Mouse (Mus musculus) embryonic facial prominence, embryonic 11.5 days (tissue): ENCODE results near the gene Sult6b2. TPM values are rescaled to one million over a fixed set of nuclear protein-coding genes. Genes with fewer than 3 reads are reported as not detected.

Experiments
- ATAC-seq: fragments of 200-750 bp; cut with Nextera tagmentation; replicated peaks from 2 replicates; pipeline ENCODE4 v1.8.0; 2017; ENCODE audit warnings: low read depth; ENCODE audit not compliant: insufficient number of reproducible peaks, low FRiP score, low TSS enrichment
- DNase-seq: peaks from one replicate; pipeline ENCODE4 v3.0.0-alpha.2; 2015; ENCODE audit warnings: low spot score
- H3K27ac ChIP-seq: fragments of 300-500 bp; sonication (generic); replicated peaks from 2 replicates; pipeline ENCODE4 v1.5.1; 2014; ENCODE audit warnings: mild to moderate bottlenecking, low read depth, low read length, control low read depth
- H3K27me3 ChIP-seq: fragments of 300-500 bp; sonication (generic); 2 replicates; pipeline ENCODE4 v1.6.1; 2014; ENCODE audit warnings: mild to moderate bottlenecking, low read length, moderate library complexity, mixed read lengths; ENCODE audit not compliant: control insufficient read depth, insufficient read depth
- H3K36me3 ChIP-seq: fragments of 300-500 bp; sonication (generic); replicated peaks from 2 replicates; pipeline ENCODE4 v1.6.1; 2014; ENCODE audit warnings: low read depth, mild to moderate bottlenecking, low read length, moderate library complexity, mixed read lengths; ENCODE audit not compliant: control insufficient read depth, insufficient read depth
- H3K4me1 ChIP-seq: fragments of 300-500 bp; sonication (generic); 2 replicates; pipeline ENCODE4 v1.6.1; 2014; ENCODE audit warnings: low read length, mixed read lengths; ENCODE audit not compliant: control insufficient read depth, insufficient read depth
- H3K4me2 ChIP-seq: fragments of 300-500 bp; sonication (generic); 2 replicates; pipeline ENCODE4 v1.6.1; 2014; ENCODE audit warnings: low read depth, mild to moderate bottlenecking, control low read depth, low read length, moderate library complexity
- H3K4me3 ChIP-seq: fragments of 300-500 bp; sonication (generic); 2 replicates; pipeline ENCODE4 v1.5.1; 2014; ENCODE audit warnings: low read depth, low read length, control low read depth
- H3K9ac ChIP-seq: fragments of 300-500 bp; sonication (generic); replicated peaks from 2 replicates; pipeline ENCODE4 v1.6.1; 2014; ENCODE audit warnings: mild to moderate bottlenecking, control low read depth, low read length
- H3K9me3 ChIP-seq: fragments of 300-500 bp; sonication (generic); replicated peaks from 2 replicates; pipeline ENCODE4 v1.6.1; 2016; ENCODE audit warnings: mild to moderate bottlenecking, low read length, inconsistent platforms, mixed read lengths; ENCODE audit not compliant: control insufficient read depth
- WGBS: fragments of 180-500 bp; shearing (Covaris S2); extraction: QIAGEN DNeasy Blood & Tissue Kit; methylation state at CpG from one replicate; pipeline ENCODE4 v1.1.7; 2014; 5-methylcytosine and 5-hydroxymethylcytosine counted together
- polyA plus RNA-seq: library from polyadenylated mRNA; unstranded; fragments of >200 nt; fragmentation: Nextera tagmentation; extraction: Ambion mirVana; gene quantifications from 2 replicates; pipeline ENCODE4 v1.2.1, GENCODE M21; 2014

The Sult6b2 gene
- polyA plus RNA-seq, result not detected in 2 replicates

DNA sequence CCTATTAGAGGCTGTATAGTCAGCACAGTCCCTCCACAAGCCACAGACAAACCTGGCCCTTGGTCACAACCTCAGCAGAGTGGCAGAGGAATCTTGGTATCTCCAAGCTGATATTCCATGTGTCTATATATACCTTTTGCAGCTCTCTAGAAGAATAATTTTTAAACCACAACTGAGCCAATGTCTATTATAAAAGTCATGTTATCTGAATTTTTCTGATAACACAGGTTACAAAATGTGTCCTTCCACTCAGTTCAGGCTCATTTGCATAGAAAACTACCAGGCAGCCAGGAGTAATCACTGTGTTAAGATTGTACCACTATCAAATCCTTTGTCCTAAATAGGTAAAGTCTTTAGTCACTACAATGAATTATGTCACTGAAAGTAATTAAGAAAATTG, at the start of gene Sult6b2:
TSS of gene Sult6b2 (minus strand) at position 101 of the 400 bp plus-strand sequence.
- Histone ChIP-seq H3K4me3 (no peak within 1 kb of the TSS), H3K9me3 (no peaks in the 10 kb centered on the region), H3K4me2 (no peak within 1 kb of the TSS), H3K27me3 (no peaks in the 10 kb centered on the region), H3K36me3 (no peaks in the 10 kb centered on the region), H3K27ac (no peak within 1 kb of the TSS), H3K9ac (no peak within 1 kb of the TSS), H3K4me1 (no peaks in the 10 kb centered on the region)
- no peak for DNase-seq
- no peak for ATAC-seq

DNA sequence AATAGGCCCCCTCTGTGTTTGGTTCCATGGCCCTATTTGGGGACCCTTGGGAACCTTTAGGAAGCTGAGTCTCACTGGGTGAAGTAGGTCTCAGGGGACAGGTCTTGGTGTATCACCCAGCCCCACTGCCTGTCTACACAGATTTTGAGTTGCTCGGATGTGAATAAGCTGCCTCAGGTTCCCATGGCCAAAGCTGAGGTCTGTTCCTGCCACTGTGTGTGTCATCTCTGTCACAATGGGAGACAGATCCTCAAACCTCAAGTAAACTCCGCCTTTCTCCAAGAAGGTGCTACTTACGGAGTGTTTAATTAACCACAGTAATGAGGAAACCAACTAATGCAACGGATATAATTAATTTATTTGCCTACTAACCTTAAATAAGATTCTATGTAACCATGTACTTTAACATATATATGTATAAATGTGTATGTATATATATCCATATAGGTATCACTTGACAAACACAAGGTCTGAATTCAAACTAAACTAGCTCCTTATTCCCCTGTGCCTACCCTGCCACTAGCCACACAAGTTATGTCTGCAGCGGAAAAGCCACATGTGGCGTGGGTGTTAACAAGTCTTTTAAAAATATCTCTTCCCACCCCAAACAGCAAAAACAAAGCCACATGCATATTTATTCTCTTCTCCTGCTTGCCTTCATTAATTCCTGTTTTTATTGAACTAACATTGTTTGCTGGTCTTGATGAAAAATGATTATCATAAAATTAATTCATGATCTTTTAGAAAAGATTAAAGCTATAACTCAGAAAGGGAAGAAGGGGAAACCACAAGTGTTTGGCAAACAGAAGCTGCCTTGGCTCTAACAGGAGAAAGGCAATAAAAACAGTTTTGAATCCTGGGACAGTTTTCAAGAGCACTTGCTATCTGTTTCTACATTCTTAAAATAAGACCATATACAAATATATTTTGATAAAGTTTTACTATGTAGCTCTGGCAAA, 48.4 kb upstream of the Sult6b2 start:
- Histone ChIP-seq H3K4me1 (no peaks in the 10 kb centered on the region), H3K4me3 (no peak overlapping the region), H3K27me3 (no peaks in the 10 kb centered on the region), H3K9me3 (no peaks in the 10 kb centered on the region), H3K4me2 (no peak overlapping the region), H3K36me3 (no peaks in the 10 kb centered on the region), H3K27ac (no peak overlapping the region), H3K9ac (no peak overlapping the region)
- ATAC-seq (no peak), DNase-seq (no peak)
- 85% methylated on average over 6 of the region's 6 CpGs for WGBS

- ATAC-seq (no peak), DNase-seq (no peak)
- WGBS, result 84% methylated on average over 8 of the region's 8 CpGs
- Histone ChIP-seq H3K36me3 (no peaks in the 10 kb centered on the region), H3K9ac (no peak overlapping the region), H3K4me3 (no peak overlapping the region), H3K9me3 (no peaks in the 10 kb centered on the region), H3K4me2 (no peak overlapping the region), H3K27me3 (no peaks in the 10 kb centered on the region), H3K27ac (no peak overlapping the region), H3K4me1 (no peaks in the 10 kb centered on the region)
These were observed 46.1 kb upstream of the Sult6b2 start for GRCm38 (mm10) chr6:142850436-142850835.

GRCm38 (mm10) chr6:142849326-142849725, 45.0 kb upstream of the Sult6b2 start:
- ATAC-seq, result no peak
- Histone ChIP-seq H3K27ac (no peak overlapping the region), H3K9ac (no peak overlapping the region), H3K4me3 (no peak overlapping the region), H3K4me1 (no peaks in the 10 kb centered on the region), H3K27me3 (no peaks in the 10 kb centered on the region), H3K4me2 (no peak overlapping the region), H3K36me3 (no peaks in the 10 kb centered on the region), H3K9me3 (no peaks in the 10 kb centered on the region)
- WGBS, result 49% methylated on average over 5 of the region's 5 CpGs
- DNase-seq, result no peak

DNA sequence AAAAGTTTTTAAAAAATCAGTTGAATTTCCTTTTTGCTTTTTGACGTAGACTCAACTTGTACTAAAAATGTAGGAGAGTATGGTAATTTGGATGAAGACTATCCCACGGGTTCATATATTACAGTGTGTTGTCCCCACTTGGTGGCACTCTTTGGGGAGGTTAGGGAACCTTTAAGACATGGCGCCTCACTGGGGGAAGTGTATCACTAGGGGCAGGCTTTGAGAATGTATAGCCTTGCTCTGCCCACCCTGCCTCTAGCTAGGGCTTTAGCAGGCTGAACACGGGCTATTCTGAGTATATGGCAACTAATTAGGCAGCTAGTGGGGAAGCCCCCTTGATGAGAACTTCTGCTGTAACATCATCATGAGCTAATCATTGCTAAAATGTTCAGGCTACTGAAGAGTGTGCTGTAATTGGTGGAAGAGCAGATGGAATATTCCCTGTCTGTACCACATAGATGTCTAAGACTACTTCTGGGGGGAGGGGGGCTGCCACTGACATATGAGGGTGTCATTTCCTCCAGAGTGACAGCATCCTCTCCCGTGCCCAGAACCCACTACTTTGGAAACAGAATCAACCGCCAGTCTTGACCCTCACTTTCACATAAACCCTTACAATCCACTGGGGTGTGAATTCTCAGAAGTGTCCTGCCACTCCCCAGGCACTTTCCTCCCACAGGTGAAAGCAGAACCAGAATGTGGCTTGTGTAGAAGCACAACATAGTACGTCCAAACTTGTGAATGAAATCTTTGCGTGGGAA, 43.8 kb upstream of the Sult6b2 start:
- Histone ChIP-seq H3K4me2 (no peak overlapping the region), H3K9ac (no peak overlapping the region), H3K36me3 (no peaks in the 10 kb centered on the region), H3K4me1 (no peaks in the 10 kb centered on the region), H3K27ac (no peak overlapping the region), H3K27me3 (no peaks in the 10 kb centered on the region), H3K4me3 (no peak overlapping the region), H3K9me3 (no peaks in the 10 kb centered on the region)
- no peak for ATAC-seq
- no peak for DNase-seq
- 82% methylated on average over 8 of the region's 8 CpGs for WGBS

GRCm38 (mm10) chr6:142846855-142847254, 42.6 kb upstream of the Sult6b2 start:
- ATAC-seq (no peak), DNase-seq (no peak)
- Histone ChIP-seq H3K27me3 (no peaks in the 10 kb centered on the region), H3K4me1 (no peaks in the 10 kb centered on the region), H3K36me3 (no peaks in the 10 kb centered on the region), H3K27ac (no peak overlapping the region), H3K9ac (no peak overlapping the region), H3K4me2 (no peak overlapping the region), H3K9me3 (no peaks in the 10 kb centered on the region), H3K4me3 (no peak overlapping the region)
- WGBS, result 85% methylated on average over 4 of the region's 4 CpGs

DNA sequence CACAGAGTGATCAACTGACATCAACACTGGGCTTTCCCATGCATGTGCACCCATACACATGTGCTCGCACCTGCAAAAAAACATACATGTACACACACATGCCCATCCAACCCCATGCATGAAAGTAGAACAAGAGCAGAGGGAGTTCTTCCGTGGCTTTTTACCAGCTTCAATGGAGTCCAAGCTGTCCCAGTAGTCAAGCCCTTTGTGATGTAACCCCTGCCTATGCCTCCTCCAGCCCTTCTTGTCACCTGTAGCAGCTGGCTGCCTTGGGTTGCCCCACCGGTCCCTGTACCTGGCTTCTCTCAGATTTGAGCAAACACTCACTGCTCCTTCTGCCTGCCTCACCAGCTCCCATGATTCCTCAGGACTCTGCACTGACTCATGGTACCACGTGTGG, 40.8 kb upstream of the Sult6b2 start:
- Histone ChIP-seq H3K4me3 (no peak overlapping the region), H3K9ac (no peak overlapping the region), H3K4me2 (no peak overlapping the region), H3K27ac (no peak overlapping the region), H3K9me3 (no peaks in the 10 kb centered on the region), H3K36me3 (no peaks in the 10 kb centered on the region), H3K27me3 (no peaks in the 10 kb centered on the region), H3K4me1 (no peaks in the 10 kb centered on the region)
- no peak for DNase-seq
- 81% methylated on average over 4 of the region's 4 CpGs for WGBS
- ATAC-seq, result no peak

GRCm38 (mm10) chr6:142844061-142844460, 39.8 kb upstream of the Sult6b2 start:
- Histone ChIP-seq H3K4me1 (no peaks in the 10 kb centered on the region), H3K4me3 (no peak overlapping the region), H3K36me3 (no peaks in the 10 kb centered on the region), H3K27ac (no peak overlapping the region), H3K27me3 (no peaks in the 10 kb centered on the region), H3K9ac (no peak overlapping the region), H3K4me2 (no peak overlapping the region), H3K9me3 (no peaks in the 10 kb centered on the region)
- 86% methylated on average over 4 of the region's 4 CpGs for WGBS
- ATAC-seq (no peak), DNase-seq (no peak)
